Mouse (Mus musculus) E14TG2a.4 (cell line): Measurements from ENCODE around the gene 1700028K03Rik.

Experiments used
- CTCF ChIP-seq: conservative IDR thresholded peaks from 2 replicates; pipeline ENCODE4 v1.5.1; 2014; ENCODE audit warnings: low read length
- POU5F1 ChIP-seq: IDR thresholded peaks from 2 replicates; pipeline ENCODE4 v1.6.1; 2014; ENCODE audit warnings: low read length, borderline replicate concordance

DNA sequence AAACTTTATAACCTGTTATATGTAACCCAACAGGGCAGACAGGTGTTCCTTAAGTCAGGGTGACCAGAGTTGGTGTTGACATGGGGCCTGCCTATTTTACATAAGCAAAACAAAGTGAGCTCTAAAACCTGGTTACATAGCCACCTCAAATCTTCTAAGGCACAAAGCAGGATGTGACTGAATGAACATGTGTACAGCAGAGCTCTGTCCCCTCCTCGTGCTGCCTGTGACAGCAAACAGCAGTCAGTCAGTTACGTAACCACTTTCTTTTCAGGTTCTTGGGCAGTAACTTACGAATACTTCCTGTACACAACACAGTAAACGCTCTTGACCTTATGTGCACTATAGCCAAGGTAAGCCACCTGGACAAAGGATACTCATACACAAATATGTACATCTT, 11.4 kb downstream of the 1700028K03Rik start:
- TF ChIP-seq POU5F1, result no peak
- no peak for TF ChIP-seq CTCF
